Mouse (Mus musculus) subcutaneous adipose tissue, adult 2 months (tissue): ENCODE measurements around the gene Cox20. TPM values are rescaled to one million over a fixed set of nuclear protein-coding genes. Genes with fewer than 3 reads are reported as not detected.

Source experiments
- polyA plus RNA-seq: library from polyadenylated mRNA; depleted of rRNA; stranded (reverse); fragments of >200 nt; gene quantifications from 2 replicates; pipeline ENCODE4 v1.2.3, GENCODE M21; 2012; ENCODE audit warnings: low replicate concordance; rRNA removed

Gene Cox20
- 17.7 and 18.9 TPM in 2 replicates for polyA plus RNA-seq

GRCm38 (mm10) chr1:178318389-178319184, at the start of gene Cox20:
TSS of gene Cox20 (plus strand) at chr1:178319130.

GRCm38 (mm10) chr1:178337551-178338317, 18.8 kb downstream of the Cox20 start, which contains the start of gene Hnrnpu:
TSS of gene Hnrnpu (minus strand) at chr1:178337797.

Other genes starting within 250 kb of the Cox20 start
- 8.6 and 18.2 TPM in 2 replicates for gene Desi2, start 131.7 kb upstream of the Cox20 start, polyA plus RNA-seq
- 34.7 and 77.7 TPM in 2 replicates for gene Hnrnpu, start 18.7 kb downstream of the Cox20 start, polyA plus RNA-seq
- gene Efcab2, start 87.0 kb downstream of the Cox20 start, polyA plus RNA-seq = 0.39 and 0.44 TPM in 2 replicates
- gene Kif26b, start 210.0 kb downstream of the Cox20 start, polyA plus RNA-seq = 0.11 and 8.2 TPM in 2 replicates